Mouse (Mus musculus): ENCODE measurements around the gene Rad23b.
"Not testable (repeated sequence)": the region's sequence is repeated elsewhere in the genome, so short reads cannot be mapped to it uniquely, and the experiment has no call there.

Rad23b gene

GRCm38 (mm10) chr4:55349452-55350218 is at the start of gene Rad23b:
Gene Rad23b (plus strand): TSS chr4:55350043.
- peak; percentile 100 for DNase-seq

DNA sequence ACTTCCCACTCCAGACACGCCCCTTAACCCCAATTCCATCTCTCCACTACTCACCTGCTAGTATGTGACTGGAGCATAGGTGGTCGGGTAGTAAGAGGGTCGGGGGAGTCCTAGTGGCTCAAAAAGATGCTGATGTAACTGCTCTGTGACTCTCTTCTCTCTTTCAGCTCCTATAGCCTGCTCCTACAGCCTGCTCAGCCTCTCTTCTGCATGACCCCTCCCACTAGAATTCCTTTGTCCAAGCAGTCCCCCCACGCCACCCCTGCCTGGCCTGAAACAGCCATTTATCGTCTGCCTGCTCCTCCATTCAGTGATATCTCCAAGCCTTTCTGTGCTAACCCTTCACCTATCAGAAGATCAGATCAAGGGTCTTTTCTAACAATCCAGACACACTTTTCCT is 45.7 kb upstream of the Rad23b start:
- no peak for DNase-seq

DNA sequence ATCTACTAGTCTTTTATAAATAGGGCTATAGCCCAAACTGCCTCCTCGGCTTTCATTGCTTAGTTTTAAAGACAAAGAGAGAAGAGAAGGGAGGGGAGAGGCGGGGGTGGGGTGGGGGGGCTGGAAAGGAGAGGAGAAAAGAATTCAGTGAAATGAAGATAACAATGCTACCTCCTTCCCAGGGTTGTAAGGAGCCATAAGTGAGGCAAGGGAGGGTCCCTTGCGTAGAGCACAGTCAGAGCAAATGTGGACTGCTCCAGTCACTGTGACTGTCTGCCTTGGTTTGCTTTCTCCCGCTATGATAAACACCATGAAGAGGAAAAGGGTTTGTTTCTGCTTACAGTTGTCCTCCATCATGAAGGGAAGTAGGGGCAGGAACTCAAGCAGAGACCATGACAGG is 43.2 kb upstream of the Rad23b start:
- no peak for DNase-seq

DNA sequence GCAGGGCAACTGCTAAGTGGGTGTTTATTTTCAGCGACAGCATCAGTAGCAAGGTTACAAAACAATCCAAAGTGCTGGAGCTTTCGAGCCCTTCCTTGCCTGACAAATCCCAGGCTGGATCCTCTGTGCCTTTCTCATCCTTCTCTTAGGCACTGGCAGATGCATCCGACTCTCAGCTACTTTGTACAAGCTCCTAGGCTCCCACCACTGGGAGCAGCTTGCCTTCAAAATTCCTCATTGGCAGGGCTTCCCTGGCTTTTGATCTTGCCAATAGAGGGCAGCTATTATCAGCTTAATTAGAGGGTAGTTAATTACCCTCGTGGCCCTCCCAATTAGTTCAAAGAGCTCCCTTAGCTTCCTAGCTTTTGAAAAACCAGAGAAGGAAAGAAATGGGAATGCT is 33.1 kb upstream of the Rad23b start:
- DNase-seq: no peak

- not testable (repeated sequence) for DNase-seq
Observed at GRCm38 (mm10) chr4:55318350-55318749, 31.5 kb upstream of the Rad23b start.

DNA sequence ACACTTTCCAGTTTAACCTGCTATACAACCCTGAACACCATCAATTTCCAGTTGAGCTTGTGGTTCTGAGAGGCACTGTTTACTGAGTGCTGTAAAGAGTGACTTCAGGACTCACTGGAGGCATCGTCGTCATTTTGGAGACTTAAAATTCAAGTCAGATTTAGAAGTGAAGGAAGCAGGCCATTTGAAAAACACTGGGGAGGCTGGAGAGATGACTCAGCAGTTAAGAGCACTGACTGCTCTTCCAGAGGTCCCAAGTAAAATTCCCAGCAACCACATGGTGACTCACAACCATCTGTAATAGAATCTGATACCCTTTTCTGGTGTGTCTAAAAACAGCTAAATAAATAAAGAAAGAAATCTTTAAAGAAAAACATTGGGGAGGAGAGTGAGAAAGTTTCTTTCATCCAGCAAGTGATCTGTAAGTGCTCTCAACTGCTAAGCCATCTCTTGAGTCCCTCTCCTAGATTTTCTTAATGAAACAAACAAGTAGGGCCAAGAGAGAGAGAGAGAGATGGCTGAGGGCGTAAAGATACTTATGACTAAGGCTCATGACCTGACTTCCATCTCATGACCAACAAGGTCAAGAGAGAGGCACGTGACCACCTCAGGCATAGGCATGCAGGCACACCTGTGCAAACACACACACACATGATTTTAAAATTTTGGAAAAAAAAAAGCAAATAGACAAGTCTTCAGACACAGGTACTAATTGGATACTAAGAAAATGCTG is 23.9 kb upstream of the Rad23b start:
- DNase-seq: peak; percentile 23

DNA sequence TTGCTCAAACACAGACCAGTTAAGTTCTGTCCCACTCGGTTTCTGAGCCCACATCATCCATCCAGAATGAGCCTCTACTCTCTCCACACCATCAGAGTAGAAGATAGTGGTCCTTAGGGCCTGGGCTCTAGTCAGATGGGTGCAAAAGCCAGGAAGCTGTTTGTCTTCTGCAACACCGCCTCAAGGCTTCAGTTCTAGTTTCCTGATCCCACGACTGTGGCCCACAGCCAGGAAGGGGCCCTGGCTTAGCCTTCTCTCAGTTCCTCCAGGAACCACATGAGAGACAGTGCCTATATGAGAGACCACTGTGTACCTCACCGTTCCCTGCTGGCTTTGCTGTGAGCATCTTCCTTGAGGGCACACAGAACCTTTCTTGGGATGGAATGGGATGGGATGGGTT is 22.3 kb upstream of the Rad23b start:
- DNase-seq: no peak

DNA sequence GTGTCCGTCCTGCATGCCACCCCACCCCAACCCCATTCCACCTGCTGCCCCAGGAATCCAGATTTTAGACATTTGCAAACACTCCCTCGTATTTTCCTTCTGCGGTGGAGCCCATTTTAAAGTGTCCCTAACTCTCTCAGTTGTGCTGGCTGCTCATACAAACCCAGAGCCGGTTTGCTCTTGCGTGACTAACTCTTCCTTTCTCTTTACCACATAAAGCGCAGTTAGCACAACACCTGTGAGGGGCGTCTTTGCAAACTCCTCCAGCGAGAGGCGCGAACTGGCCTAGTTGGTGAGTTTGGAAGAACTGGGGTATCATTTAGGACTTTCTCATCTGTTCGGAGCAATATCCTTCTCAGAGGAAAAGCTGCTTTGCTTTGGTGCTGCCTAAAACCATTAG is 21.4 kb upstream of the Rad23b start:
- no peak for DNase-seq

- not testable (repeated sequence) for DNase-seq
Observed at GRCm38 (mm10) chr4:55328928-55329327, 20.9 kb upstream of the Rad23b start.

- peak; percentile 54 for DNase-seq
Observed at GRCm38 (mm10) chr4:55329621-55330346, 20.1 kb upstream of the Rad23b start.

DNA sequence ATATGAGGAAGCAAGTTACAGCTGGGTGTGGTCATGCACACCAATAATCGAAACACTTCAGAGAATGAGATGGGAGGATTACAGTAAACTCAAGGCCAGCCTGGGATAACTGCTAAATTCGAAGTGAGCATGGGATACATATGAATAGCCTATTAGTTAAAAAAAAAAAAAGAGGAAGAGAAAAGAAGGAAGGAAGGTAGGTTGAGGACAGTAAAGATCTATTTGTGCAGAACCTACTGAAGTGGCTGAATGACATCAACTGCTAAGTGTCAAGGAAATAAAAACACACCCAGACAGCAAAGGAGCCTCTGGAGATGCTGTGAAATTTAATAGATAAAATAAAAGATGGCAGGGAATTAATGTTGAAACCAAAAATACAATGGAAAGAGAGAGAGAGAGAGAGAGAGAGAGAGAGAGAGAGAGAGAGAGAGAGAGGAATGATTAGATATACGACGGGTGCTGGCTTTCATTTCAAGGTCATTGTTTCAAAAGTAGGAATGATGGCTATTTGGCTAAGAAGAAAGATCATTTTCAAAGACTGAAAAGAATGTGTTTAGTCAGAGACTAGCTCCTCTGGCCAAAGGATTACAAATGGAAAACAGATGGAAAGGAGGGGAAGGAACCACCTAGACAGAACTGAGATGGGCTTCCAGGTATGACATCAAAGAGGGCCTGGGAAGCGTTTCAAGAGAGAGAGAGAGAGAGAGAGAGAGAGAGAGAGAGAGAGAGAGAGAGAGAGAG is 14.6 kb upstream of the Rad23b start:
- DNase-seq: no peak

DNA sequence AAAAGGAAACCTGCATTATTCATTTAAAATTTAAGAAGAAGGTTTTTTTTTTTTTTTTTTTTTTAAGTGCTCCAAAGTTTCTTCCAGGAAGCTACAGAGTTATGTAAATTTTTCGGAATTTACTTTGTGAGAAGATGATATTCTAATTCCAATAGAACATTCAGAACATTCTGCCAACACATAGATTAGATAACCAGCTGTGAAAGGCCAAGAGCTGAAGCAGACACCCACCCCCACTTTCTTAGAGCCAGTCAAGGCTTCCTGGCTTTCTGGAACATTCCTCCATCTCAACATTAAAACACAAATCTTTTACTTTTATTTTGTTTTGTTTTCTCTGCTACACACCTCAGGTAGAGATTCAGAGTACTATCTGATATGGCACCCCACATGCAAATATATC is 10.9 kb upstream of the Rad23b start:
- no peak for DNase-seq

DNA sequence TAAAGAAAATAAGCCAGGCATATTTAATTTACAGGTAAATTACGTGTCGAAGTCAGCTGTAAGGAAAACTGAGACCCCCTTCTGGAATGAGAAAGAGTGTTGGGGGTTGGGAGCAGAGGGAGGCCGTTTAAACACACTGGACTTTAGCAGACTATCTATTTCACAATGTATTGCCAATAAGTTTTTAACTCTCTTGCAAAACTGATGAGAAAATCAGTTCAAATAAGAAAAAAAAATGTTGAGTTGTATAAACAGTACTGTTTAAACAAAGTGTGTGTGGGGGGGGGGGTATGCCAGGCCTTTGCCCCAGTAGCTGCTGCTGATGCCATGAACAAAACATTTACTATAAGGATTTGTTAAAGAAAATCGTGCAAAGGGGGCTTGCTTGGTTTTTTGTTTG is 10.5 kb upstream of the Rad23b start:
- DNase-seq: no peak

GRCm38 (mm10) chr4:55341797-55342196 is 8.0 kb upstream of the Rad23b start:
- DNase-seq: no peak

DNA sequence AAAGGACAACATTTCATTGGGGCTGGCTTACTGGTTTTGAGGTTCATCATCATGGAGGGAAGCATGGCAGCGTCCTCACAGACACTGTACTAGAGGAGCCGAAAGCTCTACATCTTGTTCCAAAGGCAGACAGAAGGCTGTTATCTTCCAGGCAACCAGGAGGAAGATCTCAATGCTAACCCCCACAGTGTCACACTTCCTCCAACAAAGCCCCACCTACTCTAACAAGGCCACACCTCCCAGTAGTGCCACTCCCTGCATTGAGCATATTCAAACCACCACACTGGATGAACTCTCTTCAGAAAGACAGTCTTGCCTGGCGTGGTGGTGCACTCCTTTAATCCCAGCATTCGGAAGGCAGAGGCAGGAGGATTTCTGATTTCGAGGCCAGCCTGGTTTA is 7.2 kb upstream of the Rad23b start:
- no peak for DNase-seq

DNA sequence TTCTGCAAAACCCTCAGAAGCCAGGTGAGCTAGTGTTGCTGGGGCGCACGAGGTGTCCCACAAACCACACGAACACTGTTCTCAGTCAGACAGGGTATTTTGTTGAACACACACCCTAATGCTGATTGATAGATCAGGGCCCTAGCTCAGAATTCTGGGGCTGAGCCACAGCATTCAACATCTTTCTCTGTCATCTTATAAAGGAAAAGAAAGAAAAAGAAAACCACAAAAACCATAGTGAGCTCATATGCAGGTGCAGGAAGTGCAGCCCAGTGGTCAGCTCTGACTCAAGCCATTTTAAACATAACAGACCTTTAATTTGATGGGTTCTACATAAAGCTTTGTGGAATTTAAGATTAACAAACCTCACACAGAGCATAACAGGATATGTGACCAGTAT is 6.6 kb upstream of the Rad23b start:
- no peak for DNase-seq

GRCm38 (mm10) chr4:55348759-55349451 is 938 bp upstream of the Rad23b start:
- no peak for DNase-seq

GRCm38 (mm10) chr4:55350219-55350931 is 532 bp downstream of the Rad23b start:
- DNase-seq: peak; percentile 46

DNA sequence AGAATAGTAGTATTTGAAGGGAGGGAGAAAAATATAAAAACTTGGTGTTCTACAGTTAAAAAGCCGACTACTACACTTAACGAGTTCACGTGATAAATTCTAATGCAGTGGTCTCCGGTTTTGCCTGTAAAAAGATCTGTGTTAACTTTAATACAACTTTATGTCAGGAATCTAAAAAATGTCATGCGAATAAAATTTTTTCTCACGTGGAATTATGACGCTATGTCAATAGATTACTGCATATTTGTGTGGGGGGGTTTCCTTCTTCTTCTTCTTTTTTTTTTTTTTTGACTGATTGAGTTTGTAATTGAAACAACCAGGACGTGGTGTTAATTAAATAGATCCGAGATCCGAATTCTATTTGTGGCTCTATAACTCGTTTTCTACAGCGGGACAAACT is 1.2 kb downstream of the Rad23b start:
- DNase-seq: no peak

DNA sequence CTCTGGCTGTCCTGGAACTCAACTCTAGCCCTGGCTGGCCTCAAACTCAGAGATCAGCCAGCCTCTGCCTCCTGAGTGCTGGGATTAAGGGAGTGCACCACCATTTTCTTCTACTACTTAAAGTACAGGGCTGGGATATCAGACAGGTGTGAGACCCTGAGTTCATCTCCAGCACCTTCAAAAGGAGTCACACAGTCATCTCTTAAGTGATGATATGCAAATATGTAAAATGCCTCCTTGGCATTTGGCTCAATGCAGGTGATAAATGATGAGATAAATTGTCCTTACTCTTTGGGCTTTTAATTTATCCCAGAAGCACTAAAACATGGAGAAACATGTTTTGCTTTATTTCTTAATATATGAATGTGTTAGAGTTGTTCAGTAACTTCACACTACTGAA is 2.0 kb downstream of the Rad23b start:
- DNase-seq: no peak

DNA sequence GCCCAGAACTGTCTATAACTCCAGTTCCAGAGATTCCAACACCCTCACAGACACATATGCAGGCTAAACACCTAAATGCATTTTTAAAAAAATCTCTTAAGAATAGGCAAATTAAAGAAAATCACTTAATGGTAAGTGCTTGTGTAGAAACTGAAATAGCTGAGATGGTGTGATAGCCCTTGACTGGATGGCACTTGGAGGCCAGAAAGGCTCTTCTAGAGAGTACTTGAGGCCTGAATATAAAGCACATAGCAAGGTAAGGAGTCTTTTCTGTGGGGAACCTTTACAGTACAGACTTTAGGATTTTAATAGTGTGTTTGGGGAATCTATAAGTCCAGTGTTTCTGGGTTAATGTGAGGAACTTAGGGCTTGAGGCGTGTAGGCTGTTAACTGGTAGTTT is 4.2 kb downstream of the Rad23b start:
- DNase-seq: peak; percentile 25

DNA sequence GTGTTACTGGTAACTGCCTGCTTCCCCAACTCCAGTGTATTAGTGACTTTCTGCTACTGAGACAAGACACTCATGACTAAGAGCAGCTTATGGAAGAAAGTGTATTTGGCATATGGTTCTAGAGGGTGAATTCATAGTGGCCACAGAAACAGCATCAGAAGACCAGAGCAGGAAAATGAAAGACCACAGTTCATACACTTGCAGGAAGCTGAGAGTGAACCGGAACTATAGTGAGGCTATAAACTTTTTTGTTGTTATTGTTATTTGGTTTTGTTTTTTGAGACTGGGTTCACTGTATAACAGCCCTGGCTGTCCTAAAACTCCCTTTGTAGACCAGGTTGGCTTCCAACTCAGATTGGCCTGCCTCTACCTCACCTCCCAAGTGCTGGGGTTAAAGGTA is 6.0 kb downstream of the Rad23b start:
- DNase-seq: no peak
